Mouse (Mus musculus) ovary, postnatal 36 days (tissue): ENCODE results near the gene Cdc40.
"Not testable (repeated sequence)": the region's sequence is repeated elsewhere in the genome, so short reads cannot be mapped to it uniquely, and the experiment has no call there.

ENCODE experiments used
- DNase-seq: peaks from one replicate; pipeline ENCODE4 v3.0.0; 2022; ENCODE audit warnings: low spot score, mixed read lengths

Gene Cdc40

GRCm38 (mm10) chr10:40857599-40857998 is 25.5 kb downstream of the Cdc40 start:
- DNase-seq, result peak; percentile 28

- no peak for DNase-seq
Observed at GRCm38 (mm10) chr10:40856703-40857102, 26.4 kb downstream of the Cdc40 start.

GRCm38 (mm10) chr10:40855616-40856015 is 27.5 kb downstream of the Cdc40 start:
- no peak for DNase-seq

- no peak for DNase-seq
Observed at GRCm38 (mm10) chr10:40851138-40851537, 32.0 kb downstream of the Cdc40 start.

GRCm38 (mm10) chr10:40850644-40851043 is 32.5 kb downstream of the Cdc40 start:
- DNase-seq, result no peak

- no peak for DNase-seq
Observed at GRCm38 (mm10) chr10:40847176-40847874, 35.8 kb downstream of the Cdc40 start.

- peak; percentile 16 for DNase-seq
Observed at GRCm38 (mm10) chr10:40845626-40846025, 37.5 kb downstream of the Cdc40 start.

GRCm38 (mm10) chr10:40844546-40844945 is 38.6 kb downstream of the Cdc40 start:
- DNase-seq, result no peak

- no peak for DNase-seq
Observed at GRCm38 (mm10) chr10:40843841-40844240, 39.3 kb downstream of the Cdc40 start.

- DNase-seq, result peak; percentile 46
Observed at GRCm38 (mm10) chr10:40840086-40840485, 43.0 kb downstream of the Cdc40 start.

- no peak for DNase-seq
Observed at GRCm38 (mm10) chr10:40831267-40831666, 51.8 kb downstream of the Cdc40 start.

- no peak for DNase-seq
Observed at GRCm38 (mm10) chr10:40830312-40830711, 52.8 kb downstream of the Cdc40 start.

- DNase-seq, result no peak
Observed at GRCm38 (mm10) chr10:40827706-40828105, 55.4 kb downstream of the Cdc40 start.

- DNase-seq, result no peak
Observed at GRCm38 (mm10) chr10:40825952-40826351, 57.2 kb downstream of the Cdc40 start.

GRCm38 (mm10) chr10:40816471-40816870 is 66.6 kb downstream of the Cdc40 start:
- no peak for DNase-seq

GRCm38 (mm10) chr10:40813627-40814026 is 69.5 kb downstream of the Cdc40 start:
- no peak for DNase-seq

- not testable (repeated sequence) for DNase-seq
Observed at GRCm38 (mm10) chr10:40809411-40809910, 73.7 kb downstream of the Cdc40 start.

GRCm38 (mm10) chr10:40806221-40806620 is 76.9 kb downstream of the Cdc40 start:
- DNase-seq, result no peak

GRCm38 (mm10) chr10:40805221-40805620 is 77.9 kb downstream of the Cdc40 start:
- DNase-seq, result no peak

- no peak for DNase-seq
Observed at GRCm38 (mm10) chr10:40792115-40792514, 91.0 kb downstream of the Cdc40 start.

- no peak for DNase-seq
Observed at GRCm38 (mm10) chr10:40790406-40790805, 92.7 kb downstream of the Cdc40 start.
